In genomic region chr19:46693146-46693545, GRCm38 (mm10) we compare ENCODE assay signal across 21 mouse cellular contexts. TPM values are rescaled to one million over a fixed set of nuclear protein-coding genes. Genes with fewer than 3 reads are reported as not detected.
DNase-seq lines count a peak whose midpoint lies in the region; ATAC-seq and TF ChIP-seq lines count a peak whose summit lies in the region.
"Had no signal": no experiment of that assay in that cellular context is flagged by ENCODE, and none has a peak within 500 bp of the region (broad histone marks: within the 10 kb centered on the region; RNA-seq: fewer than 3 reads in every experiment).

No protein-coding gene starts in this region.

- no peak overlapping the region for H3K27ac ChIP-seq in embryonic facial prominence, embryonic 14.5 days (replicated peaks; ENCODE audit: low read depth, low read length)
- no peak overlapping the region for H3K27ac ChIP-seq in embryonic facial prominence, embryonic 10.5 days (replicated peaks)
- H3K27ac ChIP-seq in lung, postnatal 0 days (ENCODE audit: low read length), result no peak overlapping the region
- H3K27ac ChIP-seq in forebrain, embryonic 15.5 days (replicated peaks), result no peak overlapping the region
- H3K27ac ChIP-seq: embryonic facial prominence, embryonic 12.5 days; forebrain, embryonic 12.5 days; hindbrain, embryonic 15.5 days had no signal

- H3K9me3 ChIP-seq in embryonic facial prominence, embryonic 14.5 days (ENCODE audit: control insufficient read depth, low read length), result no peaks in the 10 kb centered on the region
- H3K9me3 ChIP-seq in embryonic facial prominence, embryonic 10.5 days, result no peaks in the 10 kb centered on the region
- no peaks in the 10 kb centered on the region for H3K9me3 ChIP-seq in lung, postnatal 0 days (ENCODE audit: low read length)
- H3K9me3 ChIP-seq in forebrain, embryonic 15.5 days, result no peaks in the 10 kb centered on the region
- H3K9me3 ChIP-seq: embryonic facial prominence, embryonic 12.5 days; forebrain, embryonic 12.5 days; heart, embryonic 12.5 days; hindbrain, embryonic 15.5 days had no signal

- 81% methylated on average over 4 of the region's 4 CpGs for WGBS in embryonic facial prominence, embryonic 14.5 days
- 91% methylated on average over 4 of the region's 4 CpGs for WGBS in embryonic facial prominence, embryonic 10.5 days
- 66% methylated on average over 4 of the region's 4 CpGs for WGBS in lung, postnatal 0 days
- WGBS in forebrain, embryonic 15.5 days, result 78% methylated on average over 4 of the region's 4 CpGs

- no peak overlapping the region for H3K9ac ChIP-seq in embryonic facial prominence, embryonic 14.5 days (ENCODE audit: low read depth, low read length)
- H3K9ac ChIP-seq in lung, postnatal 0 days (replicated peaks; ENCODE audit: low read depth), result no peak overlapping the region
- no peak overlapping the region for H3K9ac ChIP-seq in forebrain, embryonic 15.5 days (replicated peaks)
- H3K9ac ChIP-seq: embryonic facial prominence, embryonic 12.5 days; forebrain, embryonic 12.5 days; forebrain, postnatal 0 days; heart, embryonic 12.5 days; hindbrain, embryonic 15.5 days had no signal

- TF ChIP-seq CTCF in lung, postnatal 0 days (IDR thresholded peaks at IDR 0.05), result no peak

- H3K36me3 ChIP-seq in embryonic facial prominence, embryonic 14.5 days (ENCODE audit: control insufficient read depth, insufficient read depth, low read length), result peaks cover 12% of the 10 kb centered on the region
- H3K36me3 ChIP-seq in embryonic facial prominence, embryonic 10.5 days (replicated peaks), result peaks cover 22% of the 10 kb centered on the region
- no peaks in the 10 kb centered on the region for H3K36me3 ChIP-seq in lung, postnatal 0 days (ENCODE audit: insufficient read depth, low read length)
- no peaks in the 10 kb centered on the region for H3K36me3 ChIP-seq in forebrain, embryonic 15.5 days
- H3K36me3 ChIP-seq: forebrain, embryonic 12.5 days had no signal

- no peaks in the 10 kb centered on the region for H3K27me3 ChIP-seq in embryonic facial prominence, embryonic 14.5 days (replicated peaks; ENCODE audit: control insufficient read depth, insufficient read depth, low read length)
- no peaks in the 10 kb centered on the region for H3K27me3 ChIP-seq in embryonic facial prominence, embryonic 10.5 days (replicated peaks; ENCODE audit: low read depth, poor library complexity, severe bottlenecking)
- no peaks in the 10 kb centered on the region for H3K27me3 ChIP-seq in lung, postnatal 0 days (replicated peaks; ENCODE audit: insufficient read depth, low read length)
- no peaks in the 10 kb centered on the region for H3K27me3 ChIP-seq in forebrain, embryonic 15.5 days
- H3K27me3 ChIP-seq: embryonic facial prominence, embryonic 12.5 days; heart, embryonic 12.5 days; hindbrain, embryonic 15.5 days; Patski had no signal

- peaks cover 9% of the 10 kb centered on the region; the same call in 1 of the 2 replicates for H3K4me1 ChIP-seq in embryonic facial prominence, embryonic 14.5 days (ENCODE audit: control insufficient read depth, insufficient read depth, low read length)
- peaks cover 15% of the 10 kb centered on the region for H3K4me1 ChIP-seq in embryonic facial prominence, embryonic 10.5 days
- no peaks in the 10 kb centered on the region for H3K4me1 ChIP-seq in lung, postnatal 0 days (ENCODE audit: insufficient read depth, low read depth, low read length)
- H3K4me1 ChIP-seq in forebrain, embryonic 15.5 days, result peaks cover 14% of the 10 kb centered on the region

- TF ChIP-seq EP300 in lung, postnatal 0 days (IDR thresholded peaks at IDR 0.05), result no peak

- DNase-seq in embryonic facial prominence, embryonic 14.5 days (ENCODE audit: low spot score), result peak; percentile 12
- no peak for DNase-seq in embryonic facial prominence, embryonic 10.5 days (ENCODE audit: low spot score)
- peak; percentile 11 for DNase-seq in lung, postnatal 0 days (ENCODE audit: low spot score)
- DNase-seq in lung, adult 18-20 months, result no peak
- DNase-seq in 3T3-L1 (ENCODE audit: low read depth, low spot score), result peak; percentile 47
- DNase-seq in MN1 (ENCODE audit: low spot score), result peak; percentile 29
- DNase-seq in thymus, postnatal 10 days (ENCODE audit: low spot score in 2 of 2), result no peak
- DNase-seq: adrenal gland, adult 8-10 months; cerebellum, adult 11-12 months; embryo, embryonic 11 days; forebrain, postnatal 0 days; gastrocnemius, postnatal 14 days had no signal

- no peak overlapping the region for H3K4me3 ChIP-seq in embryonic facial prominence, embryonic 14.5 days (ENCODE audit: low read depth, low read length)
- no peak overlapping the region for H3K4me3 ChIP-seq in embryonic facial prominence, embryonic 10.5 days
- no peak overlapping the region for H3K4me3 ChIP-seq in lung, postnatal 0 days (ENCODE audit: low read depth, low read length)
- no peak overlapping the region for H3K4me3 ChIP-seq in forebrain, embryonic 15.5 days
- H3K4me3 ChIP-seq: embryonic facial prominence, embryonic 12.5 days; forebrain, embryonic 12.5 days; heart, embryonic 12.5 days; hindbrain, embryonic 15.5 days had no signal

- no peak for ATAC-seq in embryonic facial prominence, embryonic 14.5 days (ENCODE audit: low read depth)
- ATAC-seq in lung, postnatal 0 days, result no peak
- no peak for ATAC-seq in forebrain, embryonic 15.5 days (replicated peaks)
- ATAC-seq: activated CD4-positive, CD25-positive, alpha-beta regulatory T cell, adult 4 months; forebrain, postnatal 0 days; inflammation-experienced regulatory T-cells, adult 6 months; intestine, postnatal 0 days; Patski had no signal

- H3K4me2 ChIP-seq in embryonic facial prominence, embryonic 14.5 days (ENCODE audit: low read depth, low read length), result no peak overlapping the region
- no peak overlapping the region for H3K4me2 ChIP-seq in lung, postnatal 0 days (replicated peaks; ENCODE audit: low read depth, low read length)
- no peak overlapping the region for H3K4me2 ChIP-seq in forebrain, embryonic 15.5 days (replicated peaks)
- H3K4me2 ChIP-seq: embryonic facial prominence, embryonic 12.5 days; forebrain, embryonic 12.5 days; heart, embryonic 12.5 days; hindbrain, embryonic 15.5 days had no signal

RNA-seq across cellular contexts. Expression of gene Borcs7, which starts 3.4 kb away (rescaled TPM):
- polyA plus RNA-seq in embryonic facial prominence, embryonic 14.5 days (2014; fragmentation: Nextera tagmentation; extraction: Ambion mirVana), result 13.9 and 14.3 TPM in 2 replicates
- polyA plus RNA-seq in embryonic facial prominence, embryonic 10.5 days (2016; fragmentation: Nextera tagmentation; extraction: Ambion mirVana), result 13.6 and 15.5 TPM in 2 replicates
- polyA plus RNA-seq in lung, postnatal 0 days (2015; fragmentation: Nextera tagmentation; extraction: Ambion mirVana), result 13.0 and 14.3 TPM in 2 replicates
- 13.9 and 14.4 TPM in 2 replicates for polyA plus RNA-seq in forebrain, embryonic 15.5 days (2015; fragmentation: Nextera tagmentation; extraction: Ambion mirVana)

RNA-seq across cellular contexts. Expression of gene As3mt, which starts 14.1 kb away (rescaled TPM):
- polyA plus RNA-seq in embryonic facial prominence, embryonic 14.5 days (2014; fragmentation: Nextera tagmentation; extraction: Ambion mirVana), result 19.4 and 24.1 TPM in 2 replicates
- polyA plus RNA-seq in embryonic facial prominence, embryonic 10.5 days (2016; fragmentation: Nextera tagmentation; extraction: Ambion mirVana), result 31.8 and 32.6 TPM in 2 replicates
- 27.5 and 27.6 TPM in 2 replicates for polyA plus RNA-seq in lung, postnatal 0 days (2015; fragmentation: Nextera tagmentation; extraction: Ambion mirVana)
- polyA plus RNA-seq in forebrain, embryonic 15.5 days (2015; fragmentation: Nextera tagmentation; extraction: Ambion mirVana), result 14.8 and 18.6 TPM in 2 replicates

RNA-seq across cellular contexts. Expression of gene Cyp17a1, which starts 20.2 kb away (rescaled TPM):
- 0.33 and 0.87 TPM in 2 replicates for polyA plus RNA-seq in embryonic facial prominence, embryonic 14.5 days (2014; fragmentation: Nextera tagmentation; extraction: Ambion mirVana)
- polyA plus RNA-seq in embryonic facial prominence, embryonic 10.5 days (2016; fragmentation: Nextera tagmentation; extraction: Ambion mirVana), result not detected in 2 replicates
- polyA plus RNA-seq in lung, postnatal 0 days (2015; fragmentation: Nextera tagmentation; extraction: Ambion mirVana), result 0.08 and 0.12 TPM in 2 replicates
- not detected in 2 replicates for polyA plus RNA-seq in forebrain, embryonic 15.5 days (2015; fragmentation: Nextera tagmentation; extraction: Ambion mirVana)
- polyA plus RNA-seq: activated CD4-positive, CD25-positive, alpha-beta regulatory T cell, adult 4 months; forebrain, embryonic 12.5 days; forebrain, postnatal 0 days; hindbrain, embryonic 15.5 days; intestine, postnatal 0 days; Patski had no signal

Comparison
In these comparisons a context has a peak if more than half of its experiments do, and no peak if none do; other contexts are left out.
1. DNase-seq: peak in embryonic facial prominence, embryonic 14.5 days (single experiment), lung, postnatal 0 days (single experiment), 3T3-L1 (single experiment) and MN1 (single experiment); none in embryonic facial prominence, embryonic 10.5 days (single experiment), lung, adult 18-20 months (0 of 2) and thymus, postnatal 10 days (0 of 2).